Mouse (Mus musculus): ENCODE measurements around the gene Ncbp2. TPM values are rescaled to one million over a fixed set of nuclear protein-coding genes. Genes with fewer than 3 reads are reported as not detected.

Ncbp2 gene
- polyA plus RNA-seq (2016; fragmentation: Nextera tagmentation; extraction: Ambion mirVana), result 82.2 and 107 TPM in 2 replicates

DNA sequence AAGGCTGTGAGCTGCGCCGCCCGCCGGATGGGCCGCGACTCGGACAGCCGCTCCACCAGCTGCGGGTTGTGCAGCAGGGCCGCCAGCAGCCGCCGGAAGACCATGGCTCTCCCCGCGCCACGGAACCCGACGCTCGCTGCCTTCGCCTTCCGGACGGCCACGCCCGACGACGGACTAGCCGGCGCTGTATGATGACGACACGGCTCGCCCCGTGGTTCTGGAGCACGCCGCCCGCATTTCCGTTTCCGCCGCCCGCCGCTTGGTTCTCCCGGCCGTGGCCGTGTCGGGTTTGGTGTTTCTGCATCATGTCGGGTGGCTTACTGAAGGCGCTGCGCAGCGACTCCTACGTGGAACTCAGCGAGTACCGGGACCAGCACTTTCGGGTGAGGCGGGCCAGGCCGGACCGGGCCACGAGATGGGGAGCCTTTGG lies at the start of gene Ncbp2, which contains the start of gene 0610012G03Rik:
Gene Ncbp2, plus strand, starts transcription at position 169 of the 430 bp plus-strand sequence.
Gene 0610012G03Rik, minus strand, starts transcription at position 150 of the 430 bp plus-strand sequence.
- Histone ChIP-seq H3K27me3 (ENCODE audit: insufficient read depth, poor library complexity, severe bottlenecking) (no peaks in the 10 kb centered on the region), H3K9me3 (no peaks in the 10 kb centered on the region), H3K27ac (peak within 1 kb of the TSS; percentile 97), H3K4me3 (peak within 1 kb of the TSS; percentile 90), H3K36me3 (peaks cover 42% of the 10 kb centered on the region), H3K4me1 (peaks cover 41% of the 10 kb centered on the region)
- WGBS, result under 1% methylated on average over 55 of the region's 55 CpGs
- DNase-seq (ENCODE audit: low spot score), result peak; percentile 97

- 0 out of 2 replicates have a peak, but pooled peaks cover 6% of the 10 kb centered on the region for H3K9me3 ChIP-seq
- no peak overlapping the region for H3K4me3 ChIP-seq
- H3K27ac ChIP-seq, result no peak overlapping the region
- H3K27me3 ChIP-seq (ENCODE audit: insufficient read depth, poor library complexity, severe bottlenecking), result 0 out of 2 replicates have a peak, but pooled peaks cover 3% of the 10 kb centered on the region
- no peak for DNase-seq (ENCODE audit: low spot score)
- WGBS, result 86% methylated on average over 18 of the region's 18 CpGs
- H3K4me1 ChIP-seq, result peaks cover 12% of the 10 kb centered on the region
- no peaks in the 10 kb centered on the region for H3K36me3 ChIP-seq
Observed at GRCm38 (mm10) chr16:31898546-31899326, 49.6 kb upstream of the Ncbp2 start.

- no peak for DNase-seq (ENCODE audit: low spot score)
- Histone ChIP-seq H3K4me3 (no peak overlapping the region), H3K27ac (0 out of 2 replicates have a peak overlapping the region, but pooled peaks have one; percentile 19), H3K36me3 (no peaks in the 10 kb centered on the region), H3K27me3 (ENCODE audit: insufficient read depth, poor library complexity, severe bottlenecking) (0 out of 2 replicates have a peak, but pooled peaks cover 4% of the 10 kb centered on the region), H3K4me1 (peaks cover 24% of the 10 kb centered on the region), H3K9me3 (0 out of 2 replicates have a peak, but pooled peaks cover 6% of the 10 kb centered on the region)
- WGBS, result 79% methylated on average over 1 of the region's 1 CpGs
Observed at GRCm38 (mm10) chr16:31901886-31902285, 46.4 kb upstream of the Ncbp2 start.

GRCm38 (mm10) chr16:31903239-31903638 lies 45.1 kb upstream of the Ncbp2 start:
- DNase-seq (ENCODE audit: low spot score), result no peak
- Histone ChIP-seq H3K27me3 (ENCODE audit: insufficient read depth, poor library complexity, severe bottlenecking) (peaks cover 4% of the 10 kb centered on the region; the same call in 1 of the 2 replicates), H3K9me3 (0 out of 2 replicates have a peak, but pooled peaks cover 6% of the 10 kb centered on the region), H3K4me3 (no peak overlapping the region), H3K27ac (no peak overlapping the region), H3K4me1 (peaks cover 17% of the 10 kb centered on the region), H3K36me3 (no peaks in the 10 kb centered on the region)
- WGBS, result 79% methylated on average over 8 of the region's 8 CpGs

DNA sequence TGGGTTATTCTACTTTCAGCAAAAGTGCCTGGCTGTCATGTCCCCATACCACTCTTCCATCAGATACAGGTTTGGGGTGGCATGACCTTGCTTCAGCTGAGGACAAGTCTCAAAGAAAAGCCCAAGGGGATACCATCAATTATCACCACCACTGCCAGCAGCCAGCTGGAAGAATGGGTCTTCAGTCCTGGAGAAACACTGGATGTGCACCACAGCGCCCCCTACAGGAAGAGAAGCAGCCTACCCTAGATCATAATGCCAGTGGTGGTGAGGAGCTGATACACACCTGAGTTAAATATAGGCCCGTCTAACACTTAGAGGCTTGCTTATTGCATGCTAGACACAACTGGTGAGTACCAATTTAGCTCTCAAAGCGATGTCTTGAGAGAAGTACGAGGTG lies 43.0 kb upstream of the Ncbp2 start:
- H3K4me3 ChIP-seq, result no peak overlapping the region
- DNase-seq (ENCODE audit: low spot score), result no peak
- H3K27ac ChIP-seq, result no peak overlapping the region
- 57% methylated on average over 4 of the region's 4 CpGs for WGBS
- H3K4me1 ChIP-seq, result peaks cover 17% of the 10 kb centered on the region
- no peaks in the 10 kb centered on the region for H3K36me3 ChIP-seq
- peaks cover 4% of the 10 kb centered on the region; the same call in 1 of the 2 replicates for H3K27me3 ChIP-seq (ENCODE audit: insufficient read depth, poor library complexity, severe bottlenecking)
- H3K9me3 ChIP-seq, result no peaks in the 10 kb centered on the region

DNA sequence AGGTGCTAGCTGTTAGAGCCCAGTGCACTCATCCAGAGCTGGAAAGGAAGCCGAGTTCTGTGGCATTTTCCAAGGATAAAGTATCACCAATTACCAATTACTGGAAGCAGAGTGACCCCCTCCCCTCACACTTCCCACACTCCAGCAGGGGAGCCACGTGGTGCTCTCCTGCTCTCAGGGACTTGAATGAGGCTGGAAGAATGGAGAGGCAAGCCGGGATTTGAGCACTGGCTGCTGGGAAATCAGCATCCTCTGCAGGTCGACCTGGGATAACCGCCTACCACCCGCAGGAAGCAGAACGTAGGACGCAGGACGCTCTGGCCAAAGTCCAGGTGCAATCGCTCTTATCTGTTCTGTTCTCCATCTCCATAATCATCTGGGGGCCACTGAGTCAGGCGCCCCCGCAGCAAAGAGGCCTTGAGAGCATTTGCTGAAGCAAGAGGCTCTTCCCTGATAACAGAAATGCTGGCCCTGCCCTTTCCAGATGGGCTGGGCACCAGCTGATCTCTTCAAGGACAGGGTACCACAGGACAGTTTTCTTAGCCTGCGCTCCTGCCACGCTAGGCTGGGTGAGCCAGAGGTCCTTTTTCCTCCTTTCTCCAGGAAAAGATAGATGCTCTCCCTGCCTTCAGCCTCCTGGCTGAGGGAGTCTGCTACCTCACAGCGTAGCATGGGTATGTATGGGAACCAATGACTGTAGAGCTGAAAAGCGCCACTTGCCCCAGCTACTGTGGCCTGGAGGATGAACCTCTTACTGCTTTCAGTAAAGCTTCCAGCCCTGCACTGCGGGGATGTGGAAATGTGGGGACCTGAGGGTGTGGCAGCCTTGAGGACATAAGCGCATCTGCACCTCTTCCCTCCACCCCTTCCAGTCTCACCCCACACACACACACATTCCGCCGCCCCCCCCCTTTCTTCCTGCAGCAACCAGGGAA lies 42.2 kb upstream of the Ncbp2 start:
- peak overlapping the region; percentile 52; the same call in 1 of the 2 replicates for H3K27ac ChIP-seq
- H3K27me3 ChIP-seq (ENCODE audit: insufficient read depth, poor library complexity, severe bottlenecking), result peaks cover 4% of the 10 kb centered on the region; the same call in 1 of the 2 replicates
- no peak for DNase-seq (ENCODE audit: low spot score)
- H3K4me3 ChIP-seq, result peak overlapping the region; percentile 51
- H3K36me3 ChIP-seq, result no peaks in the 10 kb centered on the region
- peaks cover 19% of the 10 kb centered on the region for H3K4me1 ChIP-seq
- WGBS, result 34% methylated on average over 20 of the region's 20 CpGs
- no peaks in the 10 kb centered on the region for H3K9me3 ChIP-seq

- DNase-seq (ENCODE audit: low spot score), result no peak
- Histone ChIP-seq H3K27me3 (ENCODE audit: insufficient read depth, poor library complexity, severe bottlenecking) (peaks cover 4% of the 10 kb centered on the region; the same call in 1 of the 2 replicates), H3K27ac (peak overlapping the region; percentile 52; the same call in 1 of the 2 replicates), H3K36me3 (no peaks in the 10 kb centered on the region), H3K9me3 (no peaks in the 10 kb centered on the region), H3K4me3 (peak overlapping the region; percentile 51), H3K4me1 (peaks cover 19% of the 10 kb centered on the region)
- 9% methylated on average over 9 of the region's 9 CpGs for WGBS
Observed at GRCm38 (mm10) chr16:31906896-31907295, 41.4 kb upstream of the Ncbp2 start.

GRCm38 (mm10) chr16:31908959-31909358 lies 39.4 kb upstream of the Ncbp2 start:
- Histone ChIP-seq H3K4me3 (peak overlapping the region; percentile 24; the same call in 1 of the 2 replicates), H3K36me3 (no peaks in the 10 kb centered on the region), H3K4me1 (peaks cover 19% of the 10 kb centered on the region), H3K27ac (no peak overlapping the region), H3K27me3 (ENCODE audit: insufficient read depth, poor library complexity, severe bottlenecking) (peaks cover 4% of the 10 kb centered on the region; the same call in 1 of the 2 replicates), H3K9me3 (no peaks in the 10 kb centered on the region)
- no peak for DNase-seq (ENCODE audit: low spot score)
- WGBS, result 54% methylated on average over 11 of the region's 11 CpGs

DNA sequence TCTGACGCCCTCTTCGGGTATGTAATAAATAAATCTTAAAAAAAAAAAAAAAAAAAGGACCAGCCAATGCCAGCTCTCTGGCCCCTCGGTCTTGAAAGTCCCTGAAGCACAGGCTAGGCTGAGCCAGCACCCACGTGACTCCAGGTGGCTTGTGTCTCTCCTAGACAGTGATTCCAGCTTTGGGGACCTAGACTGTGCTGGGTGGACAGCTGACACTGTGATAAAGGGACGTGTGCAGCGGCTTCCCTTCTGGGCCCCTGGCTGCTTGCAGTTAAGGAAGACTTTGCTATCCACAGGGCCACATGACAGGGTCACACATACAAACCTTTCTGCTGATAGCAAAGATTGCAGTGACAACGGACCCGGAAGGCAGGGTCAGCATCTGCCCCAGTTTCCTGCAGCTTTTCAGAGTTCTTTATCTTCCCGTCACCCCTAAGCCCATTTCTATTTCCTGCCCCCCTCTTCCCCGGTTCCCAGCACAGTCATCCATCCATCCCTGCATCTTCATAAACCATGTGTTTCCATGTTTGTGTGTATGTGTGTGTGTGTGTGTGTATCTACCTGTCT lies 37.9 kb upstream of the Ncbp2 start:
- Histone ChIP-seq H3K27ac (no peak overlapping the region), H3K4me3 (no peak overlapping the region), H3K36me3 (no peaks in the 10 kb centered on the region), H3K27me3 (ENCODE audit: insufficient read depth, poor library complexity, severe bottlenecking) (peaks cover 4% of the 10 kb centered on the region; the same call in 1 of the 2 replicates), H3K9me3 (no peaks in the 10 kb centered on the region), H3K4me1 (peaks cover 19% of the 10 kb centered on the region)
- DNase-seq (ENCODE audit: low spot score), result no peak
- WGBS, result 51% methylated on average over 10 of the region's 10 CpGs

GRCm38 (mm10) chr16:31917776-31918175 lies 30.5 kb upstream of the Ncbp2 start:
- no peaks in the 10 kb centered on the region for H3K9me3 ChIP-seq
- no peak overlapping the region for H3K27ac ChIP-seq
- peak overlapping the region; percentile 42; the same call in 1 of the 2 replicates for H3K4me3 ChIP-seq
- 62% methylated on average over 11 of the region's 11 CpGs for WGBS
- no peaks in the 10 kb centered on the region for H3K36me3 ChIP-seq
- no peak for DNase-seq (ENCODE audit: low spot score)
- peaks cover 4% of the 10 kb centered on the region; the same call in 1 of the 2 replicates for H3K27me3 ChIP-seq (ENCODE audit: insufficient read depth, poor library complexity, severe bottlenecking)
- H3K4me1 ChIP-seq, result no peaks in the 10 kb centered on the region

DNA sequence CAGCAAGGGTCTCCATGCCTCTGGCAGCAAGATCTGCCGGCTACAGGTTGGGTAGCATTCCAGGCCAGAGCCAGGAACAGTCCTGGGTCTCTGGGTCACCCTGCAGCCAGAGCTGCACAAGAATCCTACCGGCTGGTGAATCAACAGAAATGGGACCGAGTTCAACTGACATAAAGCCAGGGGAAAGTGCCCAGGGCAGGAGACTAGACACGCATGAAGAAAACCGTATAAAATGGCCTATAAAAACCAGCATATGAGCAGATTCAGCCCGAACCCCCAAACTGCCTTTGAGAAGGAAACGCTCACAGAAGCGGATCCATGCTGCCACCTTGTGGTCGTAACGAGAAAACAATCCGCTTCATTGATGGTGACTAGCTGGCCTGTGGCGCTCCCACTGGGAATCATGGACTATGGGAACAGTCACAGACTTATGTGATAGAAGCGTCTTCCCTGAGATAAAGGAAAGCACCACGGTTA lies 30.0 kb upstream of the Ncbp2 start:
- peak; percentile 90 for DNase-seq (ENCODE audit: low spot score)
- Histone ChIP-seq H3K36me3 (no peaks in the 10 kb centered on the region), H3K4me3 (peak overlapping the region; percentile 42), H3K27me3 (ENCODE audit: insufficient read depth, poor library complexity, severe bottlenecking) (peaks cover 4% of the 10 kb centered on the region; the same call in 1 of the 2 replicates), H3K9me3 (no peaks in the 10 kb centered on the region), H3K27ac (0 out of 2 replicates have a peak overlapping the region, but pooled peaks have one; percentile 30), H3K4me1 (no peaks in the 10 kb centered on the region)
- 6% methylated on average over 14 of the region's 14 CpGs for WGBS

DNA sequence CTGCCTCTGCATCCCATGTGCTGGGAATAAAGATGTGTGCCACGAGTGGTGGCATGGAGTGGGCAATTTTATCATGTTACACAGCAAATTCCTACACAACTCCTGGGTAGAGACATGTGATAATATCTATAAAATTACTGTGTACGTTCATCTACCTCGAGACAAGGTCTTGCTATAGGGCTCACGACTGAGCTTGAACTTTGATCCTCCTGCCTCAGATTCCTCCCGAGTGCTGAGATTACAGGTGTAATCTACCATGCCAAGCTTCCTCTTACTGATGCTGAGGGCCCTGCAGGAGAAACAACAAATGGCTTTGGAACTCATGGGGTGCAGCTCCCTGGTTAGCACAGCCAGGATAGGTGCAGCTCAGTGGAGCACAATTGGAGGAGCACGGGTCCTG lies 23.9 kb upstream of the Ncbp2 start:
- no peak overlapping the region for H3K4me3 ChIP-seq
- no peaks in the 10 kb centered on the region for H3K36me3 ChIP-seq
- peaks cover 12% of the 10 kb centered on the region; the same call in 1 of the 2 replicates for H3K4me1 ChIP-seq
- DNase-seq (ENCODE audit: low spot score), result no peak
- no peak overlapping the region for H3K27ac ChIP-seq
- no peaks in the 10 kb centered on the region for H3K27me3 ChIP-seq (ENCODE audit: insufficient read depth, poor library complexity, severe bottlenecking)
- WGBS, result 83% methylated on average over 6 of the region's 6 CpGs
- no peaks in the 10 kb centered on the region for H3K9me3 ChIP-seq
